Mouse (Mus musculus): Measurements from ENCODE around the gene Sbf2. TPM values are rescaled to one million over a fixed set of nuclear protein-coding genes. Genes with fewer than 3 reads are reported as not detected.

The Sbf2 gene
- polyA plus RNA-seq, 1 experiment from 2014 or later, result 31.6 TPM

DNA sequence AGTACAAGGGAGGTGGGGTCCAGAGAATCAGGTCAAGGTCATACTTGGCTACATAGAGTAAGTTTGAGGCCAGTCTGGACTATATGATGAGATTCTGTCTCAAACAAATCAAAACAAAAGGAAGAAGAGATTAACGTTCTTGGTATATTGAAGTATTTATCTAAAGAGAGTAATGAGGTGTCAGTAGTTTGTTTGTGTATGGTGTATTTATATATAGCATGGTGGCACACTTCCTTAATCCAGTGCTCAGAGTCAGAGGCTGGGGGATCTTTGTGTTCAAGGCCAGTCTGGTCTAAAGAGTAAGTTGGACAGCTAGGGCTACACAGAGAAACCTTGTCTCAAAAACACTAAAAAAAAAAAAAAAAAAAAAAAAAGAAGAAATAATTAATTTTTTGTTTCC lies 351.2 kb downstream of the Sbf2 start:
- Histone ChIP-seq H3K27me3 (no peaks in the 10 kb centered on the region), H3K9me3 (no peaks in the 10 kb centered on the region), H3K27ac (no peak overlapping the region), H3K4me3 (no peak overlapping the region), H3K4me2 (no peak overlapping the region), H3K36me3 (peaks cover 10% of the 10 kb centered on the region; the same call in 1 of the 2 replicates), H3K9ac (no peak overlapping the region), H3K4me1 (peaks cover 19% of the 10 kb centered on the region)
- 82% methylated on average over 1 of the region's 1 CpGs for WGBS
- no peak for ATAC-seq (ENCODE audit: insufficient number of reproducible peaks, insufficient read depth, low FRiP score, low TSS enrichment, low read depth)

DNA sequence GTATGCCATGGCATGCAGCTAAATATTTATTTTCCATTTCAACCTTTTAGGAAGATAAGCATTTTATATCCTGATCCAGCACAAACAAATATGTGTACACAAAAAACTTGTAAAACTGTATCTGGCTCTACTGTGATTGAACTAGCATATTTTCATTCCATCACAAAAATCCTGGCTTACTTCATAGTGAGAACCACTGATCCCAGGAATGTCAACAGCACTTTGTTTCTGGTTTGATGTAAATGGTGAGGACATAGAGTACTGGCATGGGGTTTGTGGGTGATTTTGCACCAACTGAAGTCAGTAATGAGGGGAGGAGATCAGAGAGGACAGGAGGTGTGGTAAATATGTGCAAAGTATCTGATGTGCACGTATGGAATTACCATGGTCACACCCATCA lies 352.1 kb downstream of the Sbf2 start:
- Histone ChIP-seq H3K4me1 (peaks cover 19% of the 10 kb centered on the region), H3K36me3 (peaks cover 12% of the 10 kb centered on the region; the same call in 1 of the 2 replicates), H3K4me3 (no peak overlapping the region), H3K27me3 (no peaks in the 10 kb centered on the region), H3K4me2 (no peak overlapping the region), H3K9ac (no peak overlapping the region), H3K9me3 (no peaks in the 10 kb centered on the region), H3K27ac (peak overlapping the region; percentile 7; the same call in 1 of the 2 replicates)
- WGBS, result 70% methylated on average over 1 of the region's 1 CpGs
- ATAC-seq (ENCODE audit: insufficient number of reproducible peaks, insufficient read depth, low FRiP score, low TSS enrichment, low read depth), result no peak

DNA sequence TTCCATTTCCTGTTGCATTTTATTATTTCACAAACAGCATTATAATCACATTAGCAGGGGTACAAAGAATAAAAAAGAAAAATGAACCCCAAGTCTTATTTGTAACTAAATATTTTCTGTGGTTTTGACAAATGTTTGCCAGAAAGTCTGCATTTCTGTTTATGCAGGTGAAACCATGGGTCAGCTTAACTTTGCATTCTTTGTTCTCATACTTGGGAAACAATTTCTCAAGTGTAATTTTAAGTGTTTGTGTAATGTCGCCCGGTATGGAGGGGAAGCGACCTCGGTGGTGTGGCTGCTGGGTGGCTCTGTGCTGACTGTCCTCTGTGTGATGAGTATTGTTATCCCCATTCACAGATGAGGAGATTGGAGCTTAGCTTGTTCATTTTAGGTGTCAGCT lies 352.9 kb downstream of the Sbf2 start:
- no peak overlapping the region for H3K4me3 ChIP-seq
- 71% methylated on average over 4 of the region's 4 CpGs for WGBS
- H3K9me3 ChIP-seq, result no peaks in the 10 kb centered on the region
- no peak for ATAC-seq (ENCODE audit: insufficient number of reproducible peaks, insufficient read depth, low FRiP score, low TSS enrichment, low read depth)
- H3K4me1 ChIP-seq, result peaks cover 19% of the 10 kb centered on the region
- H3K9ac ChIP-seq, result no peak overlapping the region
- H3K27me3 ChIP-seq, result no peaks in the 10 kb centered on the region
- peaks cover 15% of the 10 kb centered on the region; the same call in 1 of the 2 replicates for H3K36me3 ChIP-seq
- 0 out of 2 replicates have a peak overlapping the region, but pooled peaks have one; percentile 33 for H3K27ac ChIP-seq
- no peak overlapping the region for H3K4me2 ChIP-seq

DNA sequence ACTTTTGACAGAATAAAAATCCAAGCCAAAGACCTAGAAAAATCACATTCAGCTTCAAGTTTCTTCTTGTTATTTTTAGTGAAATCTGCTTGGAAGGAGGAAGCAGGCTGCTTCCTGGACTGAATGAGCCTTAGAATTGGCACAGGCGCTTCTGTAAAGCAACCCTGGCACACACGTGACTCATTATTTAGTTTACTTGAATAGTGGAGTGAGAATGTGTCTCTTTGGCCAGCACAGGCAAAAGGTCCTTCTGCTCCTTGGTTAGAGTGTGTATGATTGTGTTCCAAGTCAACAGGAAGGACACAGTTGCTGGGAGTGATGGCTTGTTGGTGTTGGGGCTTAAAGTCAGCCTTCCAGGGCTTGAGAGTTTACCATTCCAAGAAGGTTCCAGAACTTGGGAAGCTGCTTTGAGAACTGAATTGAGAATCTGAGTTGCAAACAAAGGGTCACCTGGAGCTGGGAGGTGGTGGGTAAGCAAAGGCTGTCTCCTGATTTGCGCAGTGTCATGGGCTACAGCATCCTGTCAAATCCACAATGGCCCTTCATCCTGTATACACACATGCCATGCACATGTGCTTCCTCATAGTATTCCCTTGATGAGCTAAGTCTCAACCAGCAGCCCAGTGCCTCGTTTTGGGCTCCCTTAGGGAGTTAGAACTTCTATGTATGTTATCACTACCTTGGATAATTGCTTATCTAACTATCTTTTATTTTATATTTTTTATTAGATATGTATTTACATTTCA lies 354.6 kb downstream of the Sbf2 start:
- Histone ChIP-seq H3K4me3 (no peak overlapping the region), H3K4me2 (no peak overlapping the region), H3K4me1 (peaks cover 19% of the 10 kb centered on the region), H3K9ac (no peak overlapping the region), H3K27ac (peak overlapping the region; percentile 71; the same call in 1 of the 2 replicates), H3K36me3 (peaks cover 15% of the 10 kb centered on the region; the same call in 1 of the 2 replicates), H3K9me3 (no peaks in the 10 kb centered on the region), H3K27me3 (no peaks in the 10 kb centered on the region)
- ATAC-seq (ENCODE audit: insufficient number of reproducible peaks, insufficient read depth, low FRiP score, low TSS enrichment, low read depth), result no peak
- 68% methylated on average over 4 of the region's 4 CpGs for WGBS

DNA sequence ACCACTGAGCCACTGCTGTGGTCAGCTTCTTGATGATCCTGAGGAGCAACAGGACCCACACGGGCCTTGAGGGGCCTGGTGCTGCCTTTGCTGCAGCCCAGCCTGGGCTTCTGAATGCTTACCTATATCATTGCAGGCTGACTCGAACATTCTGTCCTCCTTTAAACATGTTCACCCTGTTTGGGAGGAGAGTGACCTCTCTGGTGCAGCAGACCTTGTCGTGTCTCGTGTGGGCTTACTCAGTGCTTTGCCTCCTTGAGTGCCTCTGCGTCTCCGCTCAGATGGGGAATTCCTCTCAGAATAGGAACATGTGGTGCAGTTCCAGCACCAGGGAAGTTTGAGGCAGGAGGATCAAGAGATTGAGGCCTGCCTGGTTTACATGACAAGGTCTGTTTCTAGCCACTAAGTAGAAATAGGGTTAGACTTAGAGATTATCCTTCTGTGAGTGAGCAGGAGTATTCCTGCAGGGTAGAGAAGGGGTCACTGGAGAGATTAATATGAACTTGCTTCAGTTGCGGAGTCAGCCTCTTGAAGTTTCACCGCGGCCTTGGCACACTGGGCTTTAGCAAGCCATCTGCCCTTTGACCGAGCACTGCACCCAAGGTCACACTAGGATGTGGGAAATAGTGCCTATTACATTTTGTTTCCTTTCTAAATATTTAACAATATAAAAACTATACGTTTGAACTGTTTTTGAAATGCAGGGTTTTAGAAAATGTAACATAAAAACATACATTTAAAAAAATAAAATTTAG lies 356.3 kb downstream of the Sbf2 start:
- Histone ChIP-seq H3K4me1 (peaks cover 19% of the 10 kb centered on the region), H3K4me3 (no peak overlapping the region), H3K9me3 (no peaks in the 10 kb centered on the region), H3K36me3 (peaks cover 16% of the 10 kb centered on the region), H3K27me3 (no peaks in the 10 kb centered on the region), H3K4me2 (no peak overlapping the region), H3K9ac (no peak overlapping the region), H3K27ac (no peak overlapping the region)
- WGBS, result 82% methylated on average over 11 of the region's 11 CpGs
- no peak for ATAC-seq (ENCODE audit: insufficient number of reproducible peaks, insufficient read depth, low FRiP score, low TSS enrichment, low read depth)

Other genes with a start within 250 kb of the Sbf2 start
- gene Adm, start 12.7 kb upstream of the Sbf2 start, polyA plus RNA-seq (2015; fragmentation: Nextera tagmentation; extraction: Ambion mirVana), result 2.9 TPM in 2 replicates
- gene Ampd3, start 153.3 kb upstream of the Sbf2 start, polyA plus RNA-seq (2015; fragmentation: Nextera tagmentation; extraction: Ambion mirVana), result 3.5 and 6.2 TPM in 2 replicates
- 16.9 and 17.0 TPM in 2 replicates for gene Rnf141, start 229.5 kb upstream of the Sbf2 start, polyA plus RNA-seq (2015; fragmentation: Nextera tagmentation; extraction: Ambion mirVana)
- 2.8 and 5.2 TPM in 2 replicates for gene Lyve1, start 248.3 kb upstream of the Sbf2 start, polyA plus RNA-seq (2015; fragmentation: Nextera tagmentation; extraction: Ambion mirVana)

All from embryonic facial prominence, embryonic 13.5 days (tissue).